Mouse (Mus musculus) spleen, postnatal 4 days (tissue): ENCODE data around the gene Ap1m2.
"Not testable (repeated sequence)": the region's sequence is repeated elsewhere in the genome, so short reads cannot be mapped to it uniquely, and the experiment has no call there.

Experiments
- DNase-seq, 2 experiments: peaks; one replicate each; pipeline ENCODE4 v3.0.0; 2022; ENCODE audit warnings: low spot score in 2 of 2

Gene Ap1m2

DNA sequence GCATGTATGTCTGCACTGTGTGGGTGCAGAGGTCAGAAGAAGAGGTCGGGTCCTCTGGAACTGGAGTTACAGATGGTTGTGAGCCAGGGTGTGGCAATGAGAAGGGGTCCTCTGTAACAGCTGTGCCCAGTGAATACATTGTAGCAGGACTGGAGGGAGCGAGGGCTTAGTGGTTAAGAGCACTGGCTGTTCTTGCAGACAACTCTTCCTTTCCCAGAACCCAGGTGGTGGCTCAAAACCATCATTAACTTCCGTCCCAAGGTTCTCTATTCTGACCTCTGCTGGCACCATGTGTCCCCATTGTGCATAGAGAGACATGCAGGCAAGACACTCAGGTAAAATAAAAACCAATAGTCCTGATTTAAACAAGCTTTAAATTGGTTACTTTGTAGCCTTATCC lies 15.4 kb upstream of the Ap1m2 start:
- DNase-seq, result no peak

DNA sequence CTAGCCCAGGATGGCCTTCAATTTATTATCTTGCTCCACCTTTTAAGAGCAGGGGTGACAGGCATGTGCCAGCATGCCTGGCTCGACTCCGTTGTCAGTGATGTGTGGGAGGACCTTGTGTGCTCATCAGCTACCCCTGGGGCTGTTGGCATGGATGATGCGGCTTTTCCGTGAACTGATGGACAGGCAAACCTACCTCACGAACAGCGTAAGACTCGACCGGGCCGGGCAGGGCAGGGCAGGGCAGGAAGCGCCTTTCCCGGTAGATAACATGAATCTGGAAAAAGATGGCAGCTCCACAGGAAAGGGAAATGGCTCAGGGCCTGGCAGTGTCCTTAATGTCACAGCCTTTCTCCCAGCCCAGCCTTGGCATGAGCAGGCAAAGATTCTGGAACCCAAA lies 12.1 kb upstream of the Ap1m2 start:
- no peak for DNase-seq

DNA sequence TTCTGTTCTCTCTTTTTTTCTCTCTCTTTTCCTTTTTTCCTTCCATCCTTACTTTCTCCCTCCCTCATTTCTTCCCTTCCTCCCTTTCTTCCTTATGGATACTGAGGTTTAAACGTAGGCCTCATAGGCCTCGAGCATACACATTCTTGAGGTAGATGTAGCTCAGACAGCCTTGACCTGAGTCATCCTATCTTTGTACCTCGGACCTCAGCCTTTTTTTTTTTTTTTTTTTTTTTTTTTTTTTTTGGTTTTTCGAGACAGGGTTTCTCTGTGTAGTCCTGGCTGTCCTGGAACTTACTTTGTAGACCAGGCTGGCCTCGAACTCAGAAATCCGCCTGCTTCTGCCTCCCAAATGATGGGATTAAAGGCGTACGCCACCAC lies 10.8 kb upstream of the Ap1m2 start:
- DNase-seq, result not testable (repeated sequence)

DNA sequence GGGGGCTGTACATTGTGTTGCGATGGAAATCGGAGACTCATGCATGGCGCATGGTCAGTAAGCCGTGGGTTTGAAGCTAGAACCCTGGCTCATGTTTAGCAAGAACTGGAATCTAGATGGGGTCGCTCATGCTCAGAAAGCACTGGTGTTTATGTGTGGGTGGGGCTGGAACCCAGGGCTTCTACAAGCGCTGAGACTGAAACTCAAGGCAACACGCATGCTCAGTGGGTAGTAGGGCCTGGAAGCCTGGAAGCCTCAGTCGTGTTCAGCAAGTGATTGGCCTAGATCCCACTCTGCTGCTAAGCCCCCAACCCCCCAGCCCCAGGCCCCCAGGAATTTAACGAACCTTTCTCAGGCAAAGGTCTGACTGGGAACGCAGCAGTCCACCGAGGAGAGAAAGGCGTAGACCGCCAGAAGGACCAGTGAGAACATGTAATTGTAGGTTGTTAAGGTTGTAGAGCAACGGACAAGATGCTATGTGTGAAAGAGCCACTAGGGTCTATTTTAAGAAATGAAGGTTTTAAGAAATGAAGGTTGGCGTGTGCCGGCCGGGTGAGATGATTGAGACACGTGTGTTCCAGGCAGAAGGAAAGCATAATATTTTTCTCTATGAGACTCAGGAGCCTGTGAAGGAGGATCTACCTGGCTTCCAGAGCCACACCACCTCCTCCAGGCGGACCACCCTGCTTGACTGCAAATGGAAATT lies 10.2 kb upstream of the Ap1m2 start:
- DNase-seq, result no peak

DNA sequence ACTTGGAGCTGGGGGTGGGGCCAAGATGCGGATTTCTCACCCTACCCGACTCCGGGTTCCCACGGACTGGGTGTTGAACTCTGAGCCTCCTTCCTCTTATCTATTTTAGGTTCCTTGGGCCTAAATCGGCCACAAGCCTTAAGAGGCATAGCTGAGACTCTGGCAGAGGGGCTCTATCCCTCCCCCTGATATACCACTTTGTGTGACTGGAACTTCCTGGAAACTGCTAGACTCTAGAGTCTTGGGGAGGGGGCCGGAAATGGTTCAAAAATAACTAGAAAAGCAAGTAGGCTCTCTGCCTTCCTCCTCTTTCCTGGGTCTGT lies 9.3 kb upstream of the Ap1m2 start:
- peak; percentile 71 to 78 for DNase-seq

DNA sequence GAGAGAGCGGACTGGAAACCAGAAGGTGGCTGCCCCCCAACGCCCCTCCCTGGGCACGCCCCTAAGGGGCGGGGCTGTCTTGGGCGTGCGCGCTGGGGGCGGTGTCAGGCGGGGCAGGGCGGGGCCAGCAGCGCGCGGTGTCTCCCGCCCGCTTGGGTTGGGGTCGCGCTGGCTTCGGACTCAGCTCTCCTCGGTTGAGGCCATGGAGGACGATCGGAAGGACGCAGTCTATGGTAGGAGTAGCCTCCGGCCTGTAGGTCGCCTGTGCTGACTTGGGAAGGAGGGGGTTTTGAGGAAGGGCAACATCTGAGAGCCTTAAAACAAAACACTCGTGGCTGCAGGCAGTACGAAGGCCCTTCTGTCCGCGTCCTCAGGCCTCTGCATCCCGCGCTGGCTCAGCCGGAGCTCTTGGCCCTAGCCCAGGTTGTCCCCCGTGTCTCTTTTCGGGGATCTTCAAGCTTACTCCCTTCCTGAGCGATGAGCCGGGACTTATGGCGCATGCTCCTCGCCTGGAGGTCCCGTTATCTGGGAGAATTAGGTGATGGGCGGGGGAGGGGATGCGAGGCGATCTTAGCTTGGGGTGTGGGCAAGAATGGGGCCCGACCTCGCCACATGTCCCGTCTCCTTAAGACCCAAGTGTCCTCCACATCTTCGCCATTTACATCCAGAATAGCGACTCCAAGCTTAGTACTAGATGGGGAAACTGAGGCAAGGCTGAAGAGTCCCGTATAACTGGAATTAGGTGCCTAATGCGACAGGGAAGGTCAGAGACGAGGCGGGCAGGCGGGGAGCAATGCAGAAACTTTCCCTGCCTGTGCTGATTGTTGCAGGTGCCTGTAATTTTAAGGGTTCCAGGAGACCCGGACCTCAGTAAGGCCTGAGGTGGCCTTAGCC lies 8.7 kb upstream of the Ap1m2 start, which contains the start of gene Slc44a2:
Slc44a2 (plus strand) TSS at position 80 of the 894 bp plus-strand sequence.
- DNase-seq, result peak; percentile 88 to 95

DNA sequence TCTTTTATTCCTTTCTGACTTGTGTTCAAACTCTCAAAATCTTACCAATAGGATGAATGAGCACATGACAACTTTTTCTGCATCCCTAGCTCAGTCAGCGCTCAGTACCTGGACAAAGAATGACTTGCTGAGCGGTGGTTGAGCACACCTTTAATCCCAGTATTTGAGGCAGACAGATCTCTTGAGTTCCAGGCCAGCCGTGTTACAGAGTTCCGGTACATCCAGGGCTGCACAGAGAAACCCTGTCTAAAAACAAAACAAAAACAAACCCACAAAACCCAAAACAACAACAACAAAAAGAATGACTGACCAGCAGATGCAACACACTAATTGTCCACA lies 8.1 kb upstream of the Ap1m2 start:
- no peak for DNase-seq

DNA sequence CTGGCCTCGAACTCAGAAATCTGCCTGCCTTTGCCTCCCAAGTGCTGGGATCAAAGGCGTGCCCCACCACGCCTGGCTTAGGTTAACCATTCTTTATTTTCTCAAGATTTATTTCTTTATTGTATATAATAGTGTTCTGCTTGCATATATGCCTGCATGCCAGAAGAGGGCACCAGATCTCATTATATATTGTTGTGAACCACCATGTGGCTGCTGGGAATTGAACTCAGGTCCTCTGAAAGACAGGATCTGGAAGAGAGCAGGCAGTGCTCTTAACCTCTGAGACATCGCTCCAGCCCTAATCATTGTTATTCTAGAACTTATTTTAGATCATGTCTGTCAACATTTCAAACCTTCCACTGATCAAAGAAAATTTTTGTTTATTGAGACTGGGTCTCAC lies 7.4 kb upstream of the Ap1m2 start:
- DNase-seq, result no peak

DNA sequence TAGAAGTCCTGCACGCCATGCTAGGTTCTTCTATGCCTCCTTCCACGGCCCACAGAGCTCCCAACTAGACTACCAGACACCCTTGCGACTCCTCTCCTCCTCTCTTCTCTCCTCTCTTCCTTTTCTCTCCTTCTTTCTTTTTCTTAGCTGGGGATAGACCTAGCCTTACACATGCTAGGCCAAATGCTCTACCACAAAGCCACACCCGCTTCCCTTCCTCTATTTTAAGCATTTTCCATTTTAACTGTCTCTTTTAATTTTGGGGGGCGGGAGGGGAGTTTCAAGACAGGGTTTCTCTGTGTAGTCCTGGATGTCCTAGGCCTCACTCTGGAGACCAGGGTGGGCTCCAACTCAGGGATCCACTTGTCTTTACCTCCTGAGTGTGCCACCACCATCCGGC lies 6.7 kb upstream of the Ap1m2 start:
- no peak for DNase-seq

DNA sequence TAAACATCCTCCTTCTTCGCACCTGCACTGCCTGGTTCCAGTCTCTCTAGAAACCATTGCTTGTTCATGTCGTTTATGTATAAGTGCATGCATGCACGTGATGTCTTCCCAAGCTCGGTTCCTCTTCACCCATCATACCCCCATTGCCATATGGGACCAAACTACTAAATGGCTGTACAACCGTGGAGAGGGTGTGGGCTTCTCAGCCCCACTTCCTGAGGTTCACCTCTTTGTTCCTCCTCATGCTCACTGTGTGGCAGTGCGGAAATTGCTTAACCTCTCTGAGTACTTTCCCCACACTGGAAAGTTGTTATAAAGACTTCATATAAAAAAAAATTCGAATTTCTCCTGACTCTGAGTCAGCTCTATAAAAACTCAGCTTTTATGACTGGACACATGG lies 4.6 kb upstream of the Ap1m2 start:
- DNase-seq, result no peak

DNA sequence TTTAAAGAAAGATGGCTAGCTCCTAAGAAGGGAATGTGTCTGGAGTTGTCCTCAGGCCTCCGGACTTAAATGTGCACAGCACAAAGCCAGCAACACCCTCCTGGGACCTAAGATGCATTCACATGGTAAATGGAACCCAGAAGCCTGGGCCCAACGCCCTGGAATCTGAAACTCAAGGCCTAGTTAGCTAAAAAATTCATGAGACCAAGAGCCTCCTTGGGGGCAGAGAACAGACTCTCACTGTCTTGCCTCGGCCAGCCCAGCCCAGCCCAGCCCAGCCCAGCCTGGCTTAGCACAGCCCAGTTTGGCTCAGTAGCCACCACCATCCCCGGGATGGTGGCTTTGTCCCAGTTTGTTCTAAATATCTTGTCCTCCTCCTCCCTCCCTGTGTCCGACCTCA lies 3.3 kb upstream of the Ap1m2 start:
- no peak for DNase-seq

DNA sequence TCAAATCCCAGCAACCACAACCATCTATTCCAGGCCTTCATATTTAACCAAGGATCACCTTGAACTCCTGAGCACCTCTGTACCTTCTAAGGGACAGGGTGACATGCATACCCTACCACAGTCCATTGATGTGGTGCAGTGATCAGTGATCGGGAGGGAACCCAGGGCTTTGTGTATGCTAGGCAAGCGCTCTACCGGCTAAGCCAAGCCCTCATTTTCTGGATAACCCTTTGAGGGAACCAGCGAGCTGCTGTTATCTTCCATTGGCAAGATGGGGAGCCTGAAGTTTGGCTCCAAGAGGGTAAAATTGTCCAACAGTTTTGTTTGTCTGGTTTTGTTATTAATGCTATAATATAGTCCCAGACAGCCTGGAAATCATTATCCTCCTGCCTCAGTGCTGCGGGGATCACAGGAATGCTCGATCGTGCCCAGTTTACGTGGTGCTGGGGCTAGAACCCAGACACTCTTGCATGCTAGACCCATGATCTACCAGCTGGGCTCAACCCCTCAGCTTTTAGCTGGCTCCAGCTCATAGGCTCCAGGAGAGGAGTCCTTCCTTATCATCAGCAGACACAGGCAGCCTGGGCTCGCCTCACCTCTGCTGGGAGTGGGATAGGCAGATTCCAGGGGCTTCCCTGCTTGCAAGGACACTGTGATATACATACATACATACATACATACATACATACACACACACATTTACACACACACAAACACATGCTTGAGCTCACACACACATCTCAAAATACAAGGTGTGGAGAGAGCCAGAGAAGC lies 2.4 kb upstream of the Ap1m2 start:
- peak in 1 of 2 experiments; percentile 57 for DNase-seq

DNA sequence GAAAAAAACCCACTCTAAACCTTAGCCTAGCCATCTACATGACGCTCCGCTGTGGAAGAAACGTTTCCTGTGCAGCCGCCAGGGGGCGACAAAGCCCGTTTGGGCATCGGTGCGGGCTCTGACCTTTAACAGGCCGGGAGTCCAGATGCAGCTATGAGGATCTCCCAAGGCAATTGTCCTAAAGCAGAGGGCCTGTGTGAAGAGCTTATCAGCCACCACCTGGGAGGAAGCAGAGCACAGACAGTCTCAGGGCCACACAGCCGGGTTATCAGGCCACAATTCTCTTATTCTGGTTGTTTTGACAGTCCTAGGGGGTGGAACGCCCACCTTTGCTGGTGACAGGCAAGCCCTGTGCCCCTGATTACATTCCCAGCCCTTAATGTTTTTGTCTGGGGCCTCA lies 1.3 kb upstream of the Ap1m2 start:
- DNase-seq, result peak; percentile 92 to 99

DNA sequence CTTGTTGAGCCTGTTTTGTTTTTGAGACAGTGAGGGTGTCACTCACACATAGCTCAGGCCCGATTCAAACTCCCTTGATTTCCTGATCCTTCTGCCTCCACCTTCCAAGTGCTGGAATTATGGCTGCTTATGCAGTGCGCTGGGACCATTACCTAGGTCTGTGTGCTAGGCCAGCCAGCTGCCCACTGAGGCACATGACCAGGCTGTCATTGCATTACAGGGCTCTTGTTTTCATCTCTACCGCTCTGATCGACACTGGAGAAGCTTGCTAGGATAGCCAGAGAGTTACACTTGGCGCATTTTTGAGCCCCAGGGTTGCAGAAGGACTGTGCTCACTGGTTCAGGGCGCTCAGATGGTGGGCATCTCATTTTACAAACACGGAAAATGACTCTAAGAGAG lies 442 bp downstream of the Ap1m2 start:
- no peak for DNase-seq

DNA sequence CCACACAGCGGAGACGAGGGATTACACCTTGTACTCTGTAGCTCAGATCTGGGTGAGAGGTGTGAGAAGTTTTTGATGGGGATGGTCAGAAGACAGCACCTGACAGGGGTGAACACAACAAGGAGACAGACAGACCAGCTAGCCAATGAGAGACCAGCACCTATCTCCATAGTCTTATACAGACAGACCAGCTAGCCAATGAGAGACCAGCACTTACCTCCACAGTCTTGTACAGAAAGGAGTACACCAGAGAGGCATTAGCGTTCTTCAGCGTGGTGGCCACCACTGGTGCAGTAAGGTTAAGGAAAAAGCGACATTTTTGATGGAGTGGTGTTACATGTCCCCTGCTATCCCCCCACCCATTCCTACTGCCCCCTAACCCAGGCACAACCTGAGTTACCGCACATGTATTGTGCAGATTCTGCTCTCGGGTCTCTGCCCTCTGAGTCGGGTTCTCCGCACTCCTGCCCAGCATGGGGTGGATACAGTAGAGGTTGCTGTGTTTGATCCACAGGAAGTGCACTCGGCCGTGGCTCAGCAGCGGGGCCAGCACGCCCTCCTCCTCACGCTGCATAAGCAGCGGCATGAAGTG lies 2.9 kb downstream of the Ap1m2 start:
- DNase-seq, result no peak

DNA sequence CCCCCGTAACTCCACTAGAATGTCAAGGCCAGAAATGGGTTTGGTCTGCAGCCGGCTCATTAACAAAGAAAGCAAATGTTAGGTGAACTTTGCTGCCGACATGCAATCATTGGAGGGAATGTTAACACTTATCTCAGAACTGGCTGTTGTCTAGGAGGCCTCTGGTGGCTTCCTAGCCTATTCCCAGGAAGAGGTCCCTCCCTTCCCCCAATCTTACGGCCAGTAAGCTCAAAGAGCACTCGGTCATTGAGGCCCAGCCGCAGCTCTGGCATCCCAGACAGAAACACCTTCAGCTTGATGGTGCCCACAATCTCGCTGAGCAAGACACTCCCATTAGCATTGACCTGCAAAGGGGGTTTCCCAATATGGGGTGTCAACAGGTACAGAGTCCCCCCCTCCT lies 7.1 kb downstream of the Ap1m2 start:
- no peak for DNase-seq

DNA sequence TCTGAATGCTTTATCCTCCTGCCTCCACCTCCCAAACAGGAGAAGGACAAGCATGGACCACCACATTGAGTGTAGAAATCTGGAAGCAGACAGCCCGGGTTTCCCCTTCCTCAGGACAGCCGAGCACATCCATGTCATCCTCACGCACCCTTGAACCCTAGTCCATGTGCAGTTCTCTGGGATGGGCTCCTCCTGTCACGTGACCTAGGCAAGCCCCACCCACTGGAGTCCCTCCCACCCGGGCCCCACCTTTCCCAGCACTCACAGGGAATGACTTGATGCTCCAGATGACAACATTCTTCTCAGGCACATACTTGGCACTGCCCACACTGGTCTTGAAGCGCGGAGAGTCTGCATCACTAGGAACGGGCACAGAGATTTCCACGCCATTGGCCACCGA lies 13.1 kb downstream of the Ap1m2 start:
- DNase-seq, result no peak

DNA sequence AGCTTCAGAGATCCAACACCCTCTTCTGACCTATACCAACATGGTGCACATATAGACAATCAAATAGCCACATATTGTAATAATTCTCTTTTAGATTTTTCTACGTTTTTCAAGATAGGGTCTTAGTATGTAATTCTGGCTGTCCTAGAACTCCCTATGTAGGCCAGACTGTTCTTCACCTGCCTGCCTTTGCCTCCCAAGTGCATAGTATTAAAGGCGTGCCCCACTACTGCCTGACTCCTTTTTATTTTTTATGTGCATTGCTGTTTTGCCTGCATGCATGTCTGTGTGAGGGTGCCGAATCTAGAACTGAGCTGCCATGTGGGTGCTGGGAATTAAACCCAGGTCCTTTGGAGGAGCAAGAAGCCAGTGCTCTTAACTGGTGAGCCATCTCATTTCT lies 19.9 kb downstream of the Ap1m2 start:
- no peak for DNase-seq

DNA sequence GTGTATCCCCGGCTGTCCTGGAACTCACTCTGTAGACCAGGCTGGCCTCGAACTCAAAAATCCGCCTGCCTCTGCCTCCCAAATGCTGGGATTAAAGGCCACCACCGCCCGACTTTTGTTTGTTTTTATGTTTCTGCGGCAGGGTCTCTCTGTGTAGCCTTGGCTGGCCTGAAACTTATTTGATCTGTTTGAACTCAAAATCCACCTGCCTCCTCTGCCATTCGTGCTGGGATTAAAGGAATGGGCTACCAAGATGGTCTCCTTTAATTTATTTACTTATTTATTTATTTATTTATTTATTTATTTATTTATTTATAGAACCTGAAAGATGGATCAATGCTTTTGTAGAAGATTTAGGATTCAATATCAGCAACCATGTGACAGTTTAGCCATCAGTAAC lies 20.3 kb downstream of the Ap1m2 start:
- DNase-seq, result not testable (repeated sequence)

DNA sequence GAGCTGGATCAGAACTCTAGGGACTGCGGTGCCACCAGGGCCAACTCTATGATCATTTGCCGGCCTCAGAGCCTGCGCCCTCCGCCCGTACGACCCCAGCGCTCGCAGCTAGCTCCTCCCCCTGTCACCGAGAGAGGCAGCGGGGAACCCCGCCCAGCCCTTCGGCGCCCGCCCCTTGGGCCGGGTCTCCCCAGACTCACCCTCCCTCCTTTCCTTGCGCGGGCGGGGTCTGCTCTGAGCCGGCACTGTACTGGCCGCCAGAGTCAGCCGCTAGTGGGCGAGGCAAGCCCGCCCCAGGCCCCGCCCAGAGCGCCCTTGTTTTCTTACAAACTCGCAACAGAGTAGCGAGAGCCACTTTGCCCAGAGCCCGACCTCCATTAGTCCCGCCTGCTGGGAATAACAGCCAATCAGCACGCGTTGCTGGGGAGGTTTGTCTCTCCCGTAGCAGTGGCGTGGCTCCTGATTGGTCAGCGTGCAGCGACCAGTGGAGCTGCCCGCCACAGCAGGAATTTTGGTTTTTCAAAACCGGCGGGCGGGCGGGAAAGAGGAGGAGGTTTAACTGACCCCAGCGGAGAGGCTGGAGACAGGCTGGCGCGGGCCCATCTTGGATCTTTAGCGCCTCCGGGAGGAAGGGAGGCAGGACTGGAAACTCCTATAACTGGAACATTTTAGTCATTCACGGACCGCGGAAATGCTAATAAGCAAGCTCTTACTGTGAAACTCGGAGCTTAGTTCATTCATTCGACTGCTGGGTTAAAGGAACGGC lies 20.9 kb downstream of the Ap1m2 start, which contains the start of gene Cdkn2d:
Cdkn2d (minus strand) TSS at position 386 of the 766 bp plus-strand sequence.
- DNase-seq, result peak; percentile 100

DNA sequence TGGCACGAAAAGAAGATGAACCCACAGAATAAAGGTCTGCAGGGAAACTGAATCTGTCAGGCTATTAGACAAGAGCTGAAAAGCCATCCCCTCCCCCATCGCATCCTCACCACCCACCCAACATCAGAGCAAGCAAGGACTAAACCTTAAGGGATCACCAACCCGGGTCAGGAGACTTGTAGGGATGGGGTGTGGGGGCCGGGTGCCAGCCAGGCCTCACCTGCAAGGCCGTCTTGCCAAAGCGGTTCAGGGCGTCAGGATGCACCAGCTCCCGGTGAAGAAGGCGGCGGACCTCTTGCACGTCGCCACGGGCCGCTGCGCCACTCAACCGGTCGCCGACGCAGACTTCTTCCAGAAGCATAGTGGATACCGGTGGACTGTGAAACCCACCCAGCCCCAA lies 21.5 kb downstream of the Ap1m2 start:
- peak in 1 of 2 experiments; percentile 88 for DNase-seq

DNA sequence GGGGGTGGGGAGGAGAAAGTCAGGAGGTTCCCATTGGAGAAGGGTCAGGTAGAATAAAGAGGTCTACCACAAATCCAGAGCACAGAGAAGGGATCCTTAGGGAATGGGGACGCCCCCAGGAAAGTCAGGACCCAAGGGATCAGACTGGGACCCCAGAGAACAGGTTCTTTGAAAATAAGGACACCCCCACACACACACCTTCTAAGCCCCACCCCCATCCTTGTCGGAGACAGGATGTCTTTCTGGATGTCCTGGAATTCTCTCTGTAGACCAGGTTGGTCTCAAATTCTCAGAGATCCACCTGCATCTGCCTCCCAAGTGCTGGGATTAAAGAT lies 22.8 kb downstream of the Ap1m2 start:
- no peak for DNase-seq
